Mouse (Mus musculus): ENCODE results near the gene Mtch1.

The Mtch1 gene

GRCm38 (mm10) chr17:29305058-29305806 lies 42.5 kb downstream of the Mtch1 start:
- DNase-seq = peak; percentile 22

- DNase-seq = peak; percentile 55
Observed at GRCm38 (mm10) chr17:29304376-29305057, 43.2 kb downstream of the Mtch1 start.

- peak; percentile 35 for DNase-seq
Observed at GRCm38 (mm10) chr17:29303856-29304255, 43.9 kb downstream of the Mtch1 start.

GRCm38 (mm10) chr17:29303087-29303486 lies 44.6 kb downstream of the Mtch1 start:
- peak; percentile 79 for DNase-seq

GRCm38 (mm10) chr17:29302149-29302548 lies 45.6 kb downstream of the Mtch1 start:
- DNase-seq = no peak

- DNase-seq = no peak
Observed at GRCm38 (mm10) chr17:29301421-29301820, 46.3 kb downstream of the Mtch1 start.

GRCm38 (mm10) chr17:29300926-29301325 lies 46.8 kb downstream of the Mtch1 start:
- no peak for DNase-seq

GRCm38 (mm10) chr17:29299282-29299681 lies 48.5 kb downstream of the Mtch1 start:
- DNase-seq = no peak

- peak; percentile 39 for DNase-seq
Observed at GRCm38 (mm10) chr17:29297813-29298212, 49.9 kb downstream of the Mtch1 start.

- no peak for DNase-seq
Observed at GRCm38 (mm10) chr17:29297321-29297720, 50.4 kb downstream of the Mtch1 start.

GRCm38 (mm10) chr17:29295835-29296234 lies 51.9 kb downstream of the Mtch1 start:
- DNase-seq = no peak

- no peak for DNase-seq
Observed at GRCm38 (mm10) chr17:29293807-29294605, 53.7 kb downstream of the Mtch1 start.

- no peak for DNase-seq
Observed at GRCm38 (mm10) chr17:29292996-29293395, 54.7 kb downstream of the Mtch1 start.

- DNase-seq = no peak
Observed at GRCm38 (mm10) chr17:29291793-29292192, 55.9 kb downstream of the Mtch1 start.

- no peak for DNase-seq
Observed at GRCm38 (mm10) chr17:29282216-29282952, 65.3 kb downstream of the Mtch1 start.
